Mouse (Mus musculus) limb, embryonic 15.5 days (tissue): ENCODE measurements at regions not wholly inside any gene's neighbourhood (a gene's known extent, or its start where the extent isn't known, plus 50 kb on each side); places are given as distances from the start of the nearest gene placed in this dataset.

Experiments
- ATAC-seq: fragments of 200-750 bp; cut with Nextera tagmentation; 2 replicates; pipeline ENCODE4 v1.8.0; 2017; ENCODE audit warnings: low read depth, moderate TSS enrichment; ENCODE audit not compliant: insufficient number of reproducible peaks, low FRiP score, low TSS enrichment
- H3K27ac ChIP-seq: fragments of 300-500 bp; sonication (generic); 2 replicates; pipeline ENCODE4 v1.5.1; 2015; ENCODE audit warnings: moderate library complexity, mild to moderate bottlenecking, inconsistent platforms
- H3K27me3 ChIP-seq: fragments of 300-500 bp; sonication (generic); 2 replicates; pipeline ENCODE4 v1.6.1; 2015; ENCODE audit warnings: inconsistent platforms
- H3K36me3 ChIP-seq: fragments of 300-500 bp; sonication (generic); 2 replicates; pipeline ENCODE4 v1.6.1; 2015; ENCODE audit warnings: inconsistent platforms
- H3K4me1 ChIP-seq: fragments of 300-500 bp; sonication (generic); 2 replicates; pipeline ENCODE4 v1.6.1; 2015; ENCODE audit warnings: inconsistent platforms
- H3K4me2 ChIP-seq: fragments of 300-500 bp; sonication (generic); 2 replicates; pipeline ENCODE4 v1.6.1; 2015; ENCODE audit warnings: mild to moderate bottlenecking, inconsistent platforms
- H3K4me3 ChIP-seq: fragments of 300-500 bp; sonication (generic); 2 replicates; pipeline ENCODE4 v1.5.1; 2015; ENCODE audit warnings: mild to moderate bottlenecking, inconsistent platforms
- H3K9ac ChIP-seq: fragments of 300-500 bp; sonication (generic); 2 replicates; pipeline ENCODE4 v1.6.1; 2015; ENCODE audit warnings: inconsistent platforms
- H3K9me3 ChIP-seq: fragments of 300-500 bp; sonication (generic); 2 replicates; pipeline ENCODE4 v1.6.1; 2016; ENCODE audit warnings: inconsistent platforms
- WGBS: fragments of 180-500 bp; shearing (Covaris S2); methylation state at CpG from one replicate; pipeline ENCODE4 v1.1.7; 2015; 5-methylcytosine and 5-hydroxymethylcytosine counted together

DNA sequence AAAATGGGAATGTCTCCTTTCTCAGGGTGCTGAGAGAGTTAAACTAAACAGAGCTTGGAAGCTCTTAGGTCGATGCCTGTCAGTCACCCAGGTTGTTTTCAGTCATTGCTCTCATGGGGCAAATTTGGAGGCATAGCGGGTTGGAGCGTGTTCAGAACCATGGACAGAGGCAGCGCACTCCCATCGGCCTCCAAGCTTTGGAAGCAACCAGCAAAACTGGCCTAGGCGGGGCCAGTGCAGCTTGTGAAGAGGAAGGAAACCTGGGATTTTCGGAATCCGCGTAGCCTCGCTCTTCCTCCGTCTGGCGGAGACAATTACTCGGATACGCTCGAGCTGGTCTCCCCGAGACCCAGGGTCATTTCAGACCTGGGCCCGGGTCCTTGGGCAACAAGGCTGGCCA lies 63.4 kb upstream of the Pax2 start:
- Histone ChIP-seq H3K9ac (no peak overlapping the region), H3K4me1 (peaks cover 5% of the 10 kb centered on the region), H3K27me3 (peaks cover 92% of the 10 kb centered on the region), H3K36me3 (no peaks in the 10 kb centered on the region), H3K9me3 (no peaks in the 10 kb centered on the region), H3K4me3 (0 out of 2 replicates have a peak overlapping the region, but pooled peaks have one; percentile 0), H3K27ac (no peak overlapping the region), H3K4me2 (peak overlapping the region; percentile 15; the same call in 1 of the 2 replicates)
- no peak for ATAC-seq
- 1% methylated on average over 17 of the region's 17 CpGs for WGBS

DNA sequence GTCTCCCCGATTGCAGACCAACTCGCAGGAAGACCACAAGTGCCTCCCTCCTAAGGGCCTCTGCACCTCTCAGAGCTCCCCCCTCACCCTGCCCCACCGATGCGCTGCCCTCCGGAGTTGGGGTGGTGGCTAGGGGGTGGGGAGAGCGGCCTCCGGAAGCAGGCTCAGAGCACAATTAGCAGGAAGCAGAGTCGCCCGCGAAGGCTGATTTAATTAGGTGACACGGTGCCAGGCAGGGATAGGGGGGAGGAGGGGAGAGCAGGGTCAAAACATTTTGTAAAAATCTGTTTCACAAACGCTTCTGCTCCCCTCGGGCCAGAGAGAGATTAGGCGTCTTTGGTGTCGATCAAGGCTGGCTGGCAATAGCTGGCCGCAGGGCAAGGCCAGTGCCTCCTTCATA lies 63.0 kb upstream of the Pax2 start:
- H3K4me1 ChIP-seq = peaks cover 5% of the 10 kb centered on the region
- 0 out of 2 replicates have a peak overlapping the region, but pooled peaks have one; percentile 0 for H3K4me3 ChIP-seq
- no peaks in the 10 kb centered on the region for H3K9me3 ChIP-seq
- H3K36me3 ChIP-seq = no peaks in the 10 kb centered on the region
- 1% methylated on average over 16 of the region's 16 CpGs for WGBS
- no peak for ATAC-seq
- H3K27me3 ChIP-seq = peaks cover 92% of the 10 kb centered on the region
- H3K27ac ChIP-seq = no peak overlapping the region
- peak overlapping the region; percentile 15; the same call in 1 of the 2 replicates for H3K4me2 ChIP-seq
- no peak overlapping the region for H3K9ac ChIP-seq

DNA sequence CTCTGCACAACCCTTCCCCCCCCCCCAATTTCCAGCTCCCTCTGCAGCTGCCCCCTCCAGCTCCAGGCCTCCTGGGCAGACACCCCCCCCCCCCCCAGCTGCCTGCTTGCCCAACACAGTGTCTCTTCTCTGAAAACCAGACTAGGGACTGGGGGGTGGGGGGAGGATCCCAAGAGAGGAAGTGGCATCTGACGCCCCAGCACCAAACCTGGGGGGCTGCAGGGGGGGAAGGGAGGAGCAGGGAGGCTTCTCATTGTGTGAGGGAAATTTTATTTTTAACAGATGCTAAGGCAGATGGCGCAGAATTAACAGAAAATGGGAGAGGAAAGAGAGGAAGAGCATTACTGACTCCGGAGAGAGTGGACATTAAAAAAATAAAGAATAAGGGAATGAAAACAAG lies 60.5 kb upstream of the Pax2 start:
- no peak for ATAC-seq
- H3K4me3 ChIP-seq = no peak overlapping the region
- no peak overlapping the region for H3K4me2 ChIP-seq
- no peak overlapping the region for H3K27ac ChIP-seq
- no peaks in the 10 kb centered on the region for H3K9me3 ChIP-seq
- H3K36me3 ChIP-seq = no peaks in the 10 kb centered on the region
- peaks cover 7% of the 10 kb centered on the region for H3K4me1 ChIP-seq
- WGBS = 9% methylated on average over 3 of the region's 3 CpGs
- H3K9ac ChIP-seq = no peak overlapping the region
- H3K27me3 ChIP-seq = peaks cover 91% of the 10 kb centered on the region

DNA sequence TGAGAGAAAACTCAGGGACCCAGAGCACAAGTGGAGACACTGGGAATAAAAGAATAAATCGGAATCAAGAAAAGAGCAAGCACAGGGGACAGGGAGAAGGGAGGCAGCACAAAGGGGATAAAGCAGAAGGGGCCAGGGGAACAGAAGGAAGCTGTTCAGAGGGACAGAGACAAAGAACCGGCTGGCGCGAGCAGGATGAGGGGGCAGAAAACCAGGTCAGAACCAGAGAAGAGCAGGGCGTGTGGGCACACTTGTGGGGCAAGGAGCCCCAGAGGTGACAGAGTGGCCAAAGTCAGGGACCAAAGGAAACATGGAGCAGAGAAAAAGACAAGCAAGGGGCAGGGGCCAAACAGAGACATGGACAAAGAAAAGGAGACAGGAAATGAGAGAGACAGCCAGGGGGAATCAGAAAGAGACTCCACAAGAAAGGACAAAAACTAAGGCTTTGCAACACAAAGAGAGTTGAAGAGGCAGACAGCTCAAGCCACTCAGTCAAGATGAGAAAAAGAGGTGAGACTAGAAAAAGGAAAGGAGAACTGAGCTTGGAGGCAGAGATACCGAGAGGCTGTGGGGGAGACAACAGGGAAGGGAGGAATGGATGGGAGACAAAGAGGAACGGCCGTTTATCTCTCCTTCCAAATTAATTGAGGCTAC lies 59.7 kb upstream of the Pax2 start:
- Histone ChIP-seq H3K27ac (no peak overlapping the region), H3K4me3 (no peak overlapping the region), H3K36me3 (no peaks in the 10 kb centered on the region), H3K27me3 (peaks cover 91% of the 10 kb centered on the region), H3K9me3 (no peaks in the 10 kb centered on the region), H3K4me2 (no peak overlapping the region), H3K9ac (no peak overlapping the region), H3K4me1 (peaks cover 7% of the 10 kb centered on the region)
- no peak for ATAC-seq
- WGBS = 16% methylated on average over 8 of the region's 8 CpGs

DNA sequence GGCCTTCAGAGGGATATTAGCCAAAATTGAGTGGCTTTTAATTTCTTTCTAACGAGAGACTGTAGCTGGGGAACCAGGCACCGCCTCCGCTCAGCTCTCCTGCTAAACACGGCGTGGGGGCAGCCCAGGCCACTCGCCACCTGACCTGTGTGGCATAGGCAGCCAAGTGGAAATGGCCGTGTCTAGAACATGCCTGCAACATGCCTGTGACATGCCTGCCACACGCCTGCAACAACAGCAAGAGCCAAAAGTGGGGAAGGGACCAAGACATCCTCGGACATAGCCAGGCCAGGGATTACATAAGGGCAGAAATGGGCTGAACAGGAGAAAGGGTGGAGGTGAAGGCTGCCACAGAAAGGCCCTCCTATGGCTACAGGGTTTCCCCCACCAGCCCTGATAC lies 59.1 kb upstream of the Pax2 start:
- no peaks in the 10 kb centered on the region for H3K9me3 ChIP-seq
- ATAC-seq = no peak
- WGBS = 34% methylated on average over 9 of the region's 9 CpGs

DNA sequence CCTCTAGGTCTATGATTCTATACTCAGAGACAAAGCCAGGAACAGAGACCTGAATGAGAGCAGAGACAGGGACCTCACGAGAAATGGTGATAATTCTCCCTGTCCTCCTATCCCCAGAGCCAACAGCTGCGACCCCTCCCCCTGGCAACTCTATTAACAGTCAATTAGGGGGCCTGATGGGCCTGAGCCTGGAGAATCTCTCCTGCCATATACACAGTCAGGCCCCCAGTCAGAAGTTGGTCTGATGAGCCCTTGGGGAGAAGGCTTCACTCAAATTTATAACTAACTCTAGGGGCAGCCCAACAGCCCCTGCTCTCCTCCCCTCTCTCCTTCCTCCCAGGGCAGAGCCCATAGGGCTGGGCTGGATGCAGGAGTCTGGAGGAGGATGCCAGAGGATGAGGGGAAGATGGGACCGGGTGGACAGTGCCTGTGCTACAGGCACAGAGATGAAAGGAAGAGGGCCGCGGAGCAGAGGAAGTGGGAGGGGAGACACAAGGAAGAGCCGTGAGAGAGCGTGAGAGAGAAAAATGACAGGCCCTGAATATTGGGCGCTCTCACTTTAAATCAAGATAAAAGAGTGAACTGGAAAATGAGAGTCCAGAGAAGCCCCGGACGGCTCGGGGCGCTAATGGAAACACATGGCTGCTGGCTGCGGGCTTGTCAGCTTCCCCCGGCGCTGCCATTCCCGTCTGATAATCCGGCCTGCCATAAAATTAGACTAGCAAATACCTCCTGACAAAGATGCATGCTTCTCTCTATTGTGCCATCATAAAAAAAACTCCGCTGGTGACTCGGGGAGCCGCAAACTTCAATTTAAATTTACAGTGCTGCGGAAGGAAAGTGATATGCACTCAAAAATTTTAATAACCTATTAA lies 57.2 kb upstream of the Pax2 start:
- Histone ChIP-seq H3K4me3 (no peak overlapping the region), H3K4me2 (no peak overlapping the region), H3K36me3 (no peaks in the 10 kb centered on the region), H3K9me3 (no peaks in the 10 kb centered on the region), H3K27ac (no peak overlapping the region), H3K9ac (no peak overlapping the region), H3K27me3 (peaks cover 91% of the 10 kb centered on the region), H3K4me1 (0 out of 2 replicates have a peak, but pooled peaks cover 3% of the 10 kb centered on the region)
- no peak for ATAC-seq
- 8% methylated on average over 21 of the region's 21 CpGs for WGBS

More for the DNA sequence above, 59.1 kb upstream of the Pax2 start:
- peaks cover 94% of the 10 kb centered on the region for H3K27me3 ChIP-seq
- peaks cover 7% of the 10 kb centered on the region for H3K4me1 ChIP-seq
- no peaks in the 10 kb centered on the region for H3K36me3 ChIP-seq
- no peak overlapping the region for H3K4me2 ChIP-seq
- H3K4me3 ChIP-seq = no peak overlapping the region
- no peak overlapping the region for H3K27ac ChIP-seq
- no peak overlapping the region for H3K9ac ChIP-seq
